Mouse (Mus musculus) left cerebral cortex, adult 9 months (tissue): ENCODE data around the gene Oprl1.

Source experiments
- DNase-seq, 2 experiments: peaks; one replicate each; pipeline ENCODE4 v3.0.0; 2022; ENCODE audit warnings: low spot score in 2 of 2

The Oprl1 gene

GRCm38 (mm10) chr2:181714903-181715326 lies at the start of gene Oprl1:
Gene Oprl1, plus strand, starts transcription at chr2:181715016.
- DNase-seq, result peak in 1 of 2 experiments; percentile 74

GRCm38 (mm10) chr2:181670285-181670912 lies 44.4 kb upstream of the Oprl1 start:
- no peak for DNase-seq

GRCm38 (mm10) chr2:181670913-181671311 lies 43.9 kb upstream of the Oprl1 start:
- DNase-seq, result no peak

GRCm38 (mm10) chr2:181671326-181671725 lies 43.5 kb upstream of the Oprl1 start, which contains the start of gene Sox18:
Gene Sox18, minus strand, starts transcription at chr2:181671640.
- no peak for DNase-seq

- DNase-seq, result no peak
Observed at GRCm38 (mm10) chr2:181671984-181672383, 42.8 kb upstream of the Oprl1 start.

GRCm38 (mm10) chr2:181673501-181673900 lies 41.3 kb upstream of the Oprl1 start:
- DNase-seq, result no peak

- no peak for DNase-seq
Observed at GRCm38 (mm10) chr2:181674934-181675333, 39.9 kb upstream of the Oprl1 start.

GRCm38 (mm10) chr2:181675454-181675853 lies 39.4 kb upstream of the Oprl1 start:
- DNase-seq, result peak in 1 of 2 experiments; percentile 38

GRCm38 (mm10) chr2:181676424-181676823 lies 38.4 kb upstream of the Oprl1 start:
- DNase-seq, result no peak

- no peak for DNase-seq
Observed at GRCm38 (mm10) chr2:181677096-181677754, 37.6 kb upstream of the Oprl1 start.

- DNase-seq, result no peak
Observed at GRCm38 (mm10) chr2:181677755-181678098, 37.1 kb upstream of the Oprl1 start.

- peak; percentile 73 to 84 for DNase-seq
Observed at GRCm38 (mm10) chr2:181678780-181679179, 36.0 kb upstream of the Oprl1 start.

- peak in 1 of 2 experiments; percentile 72 for DNase-seq
Observed at GRCm38 (mm10) chr2:181679951-181680715, 34.7 kb upstream of the Oprl1 start, which contains the start of gene Tcea2. Gene Tcea2, plus strand, starts transcription at chr2:181680310.

GRCm38 (mm10) chr2:181680716-181681117 lies 34.1 kb upstream of the Oprl1 start:
- DNase-seq, result no peak

- no peak for DNase-seq
Observed at GRCm38 (mm10) chr2:181681978-181682377, 32.8 kb upstream of the Oprl1 start.

- DNase-seq, result no peak
Observed at GRCm38 (mm10) chr2:181683381-181683780, 31.4 kb upstream of the Oprl1 start.

- DNase-seq, result no peak
Observed at GRCm38 (mm10) chr2:181684713-181685112, 30.1 kb upstream of the Oprl1 start.

- no peak for DNase-seq
Observed at GRCm38 (mm10) chr2:181685686-181686085, 29.1 kb upstream of the Oprl1 start.

GRCm38 (mm10) chr2:181687586-181687985 lies 27.2 kb upstream of the Oprl1 start:
- no peak for DNase-seq

- DNase-seq, result no peak
Observed at GRCm38 (mm10) chr2:181689466-181690160, 25.2 kb upstream of the Oprl1 start.

- DNase-seq, result no peak
Observed at GRCm38 (mm10) chr2:181691083-181691482, 23.7 kb upstream of the Oprl1 start.

- DNase-seq, result no peak
Observed at GRCm38 (mm10) chr2:181691571-181691970, 23.2 kb upstream of the Oprl1 start.
